Mouse (Mus musculus): ENCODE measurements at regions not wholly inside any gene's neighbourhood (a gene's known extent, or its start where the extent isn't known, plus 50 kb on each side); places are given as distances from the start of the nearest gene placed in this dataset.

- no peak for ATAC-seq (ENCODE audit: low FRiP score)
- no peak overlapping the region for H3K4me3 ChIP-seq (ENCODE audit: low read depth, low read length)
- no peaks in the 10 kb centered on the region for H3K36me3 ChIP-seq (ENCODE audit: control insufficient read depth, insufficient read depth, low read length)
- H3K9me3 ChIP-seq (ENCODE audit: control insufficient read depth, low read length) = no peaks in the 10 kb centered on the region
- no peaks in the 10 kb centered on the region for H3K4me1 ChIP-seq (ENCODE audit: control insufficient read depth, insufficient read depth, low read length)
- no peak overlapping the region for H3K9ac ChIP-seq (ENCODE audit: low read length)
- DNase-seq (ENCODE audit: low spot score, missing footprints) = no peak
- no peak overlapping the region for H3K27ac ChIP-seq (ENCODE audit: low read depth, low read length)
- H3K4me2 ChIP-seq = no peak overlapping the region
- 89% methylated on average over 10 of the region's 10 CpGs for WGBS
- H3K27me3 ChIP-seq (ENCODE audit: control insufficient read depth, insufficient read depth, low read length) = no peaks in the 10 kb centered on the region
These were observed 716.4 kb upstream of the 4930444P10Rik start for GRCm38 (mm10) chr1:16809370-16810150.

GRCm38 (mm10) chr1:16798292-16798691 is 705.2 kb upstream of the 4930444P10Rik start:
- H3K9me3 ChIP-seq (ENCODE audit: control insufficient read depth, low read length) = no peaks in the 10 kb centered on the region
- ATAC-seq (ENCODE audit: low FRiP score) = peak; percentile 90
- no peak overlapping the region for H3K9ac ChIP-seq (ENCODE audit: low read length)
- H3K4me1 ChIP-seq (ENCODE audit: control insufficient read depth, insufficient read depth, low read length) = no peaks in the 10 kb centered on the region
- H3K27me3 ChIP-seq (ENCODE audit: control insufficient read depth, insufficient read depth, low read length) = no peaks in the 10 kb centered on the region
- 67% methylated on average over 6 of the region's 6 CpGs for WGBS
- no peak overlapping the region for H3K27ac ChIP-seq (ENCODE audit: low read depth, low read length)
- peak; percentile 95 for DNase-seq (ENCODE audit: low spot score, missing footprints)
- no peaks in the 10 kb centered on the region for H3K36me3 ChIP-seq (ENCODE audit: control insufficient read depth, insufficient read depth, low read length)
- no peak overlapping the region for H3K4me2 ChIP-seq
- H3K4me3 ChIP-seq (ENCODE audit: low read depth, low read length) = no peak overlapping the region

GRCm38 (mm10) chr1:16796449-16796848 is 703.3 kb upstream of the 4930444P10Rik start:
- Histone ChIP-seq H3K36me3 (ENCODE audit: control insufficient read depth, insufficient read depth, low read length) (no peaks in the 10 kb centered on the region), H3K4me2 (no peak overlapping the region), H3K9me3 (ENCODE audit: control insufficient read depth, low read length) (no peaks in the 10 kb centered on the region), H3K27ac (ENCODE audit: low read depth, low read length) (no peak overlapping the region), H3K9ac (ENCODE audit: low read length) (no peak overlapping the region), H3K27me3 (ENCODE audit: control insufficient read depth, insufficient read depth, low read length) (no peaks in the 10 kb centered on the region), H3K4me3 (ENCODE audit: low read depth, low read length) (no peak overlapping the region), H3K4me1 (ENCODE audit: control insufficient read depth, insufficient read depth, low read length) (no peaks in the 10 kb centered on the region)
- WGBS = 91% methylated on average over 1 of the region's 1 CpGs
- ATAC-seq (ENCODE audit: low FRiP score) (no peak), DNase-seq (ENCODE audit: low spot score, missing footprints) (no peak)

- Histone ChIP-seq H3K9ac (ENCODE audit: low read length) (no peak overlapping the region), H3K27ac (ENCODE audit: low read depth, low read length) (no peak overlapping the region), H3K4me2 (no peak overlapping the region), H3K4me3 (ENCODE audit: low read depth, low read length) (no peak overlapping the region), H3K9me3 (ENCODE audit: control insufficient read depth, low read length) (no peaks in the 10 kb centered on the region), H3K4me1 (ENCODE audit: control insufficient read depth, insufficient read depth, low read length) (no peaks in the 10 kb centered on the region), H3K36me3 (ENCODE audit: control insufficient read depth, insufficient read depth, low read length) (no peaks in the 10 kb centered on the region), H3K27me3 (ENCODE audit: control insufficient read depth, insufficient read depth, low read length) (no peaks in the 10 kb centered on the region)
- no peak for ATAC-seq (ENCODE audit: low FRiP score)
- no peak for DNase-seq (ENCODE audit: low spot score, missing footprints)
- 93% methylated on average over 4 of the region's 4 CpGs for WGBS
These were observed 697.7 kb upstream of the 4930444P10Rik start for GRCm38 (mm10) chr1:16790733-16791309.

- Histone ChIP-seq H3K9ac (ENCODE audit: low read length) (no peak overlapping the region), H3K9me3 (ENCODE audit: control insufficient read depth, low read length) (no peaks in the 10 kb centered on the region), H3K27ac (ENCODE audit: low read depth, low read length) (no peak overlapping the region), H3K4me1 (ENCODE audit: control insufficient read depth, insufficient read depth, low read length) (no peaks in the 10 kb centered on the region), H3K4me2 (no peak overlapping the region), H3K27me3 (ENCODE audit: control insufficient read depth, insufficient read depth, low read length) (no peaks in the 10 kb centered on the region), H3K4me3 (ENCODE audit: low read depth, low read length) (no peak overlapping the region), H3K36me3 (ENCODE audit: control insufficient read depth, insufficient read depth, low read length) (no peaks in the 10 kb centered on the region)
- no peak for DNase-seq (ENCODE audit: low spot score, missing footprints)
- no peak for ATAC-seq (ENCODE audit: low FRiP score)
- WGBS = 73% methylated on average over 1 of the region's 1 CpGs
These were observed 686.7 kb upstream of the 4930444P10Rik start for GRCm38 (mm10) chr1:16779791-16780190.

GRCm38 (mm10) chr1:16760951-16761350 is 667.8 kb upstream of the 4930444P10Rik start:
- 96% methylated on average over 1 of the region's 1 CpGs for WGBS
- Histone ChIP-seq H3K27ac (ENCODE audit: low read depth, low read length) (no peak overlapping the region), H3K4me1 (ENCODE audit: control insufficient read depth, insufficient read depth, low read length) (no peaks in the 10 kb centered on the region), H3K4me3 (ENCODE audit: low read depth, low read length) (no peak overlapping the region), H3K27me3 (ENCODE audit: control insufficient read depth, insufficient read depth, low read length) (no peaks in the 10 kb centered on the region), H3K4me2 (no peak overlapping the region), H3K9ac (ENCODE audit: low read length) (no peak overlapping the region), H3K36me3 (ENCODE audit: control insufficient read depth, insufficient read depth, low read length) (no peaks in the 10 kb centered on the region), H3K9me3 (ENCODE audit: control insufficient read depth, low read length) (no peaks in the 10 kb centered on the region)
- no peak for ATAC-seq (ENCODE audit: low FRiP score)
- no peak for DNase-seq (ENCODE audit: low spot score, missing footprints)

Measured in midbrain, embryonic 11.5 days (tissue).